Mouse (Mus musculus): Measurements from ENCODE around the gene Sult1c1. TPM values are rescaled to one million over a fixed set of nuclear protein-coding genes. Genes with fewer than 3 reads are reported as not detected.

Sult1c1 gene
- not detected for polyA plus RNA-seq (2017; shearing (Covaris generic))

GRCm38 (mm10) chr17:53990574-53990973 lies at the start of gene Sult1c1:
Gene Sult1c1, minus strand, starts transcription at chr17:53990674.

Other genes with a start within 250 kb of the Sult1c1 start
- not detected for gene Sult1c2, start 144.3 kb downstream of the Sult1c1 start, polyA plus RNA-seq (2017; shearing (Covaris generic))

Data from effector memory CD4-positive, alpha-beta T cell, adult 5 months (primary cell).